Mouse (Mus musculus) spleen, adult 2 months (tissue): ENCODE data around the gene Cd3g. TPM values are rescaled to one million over a fixed set of nuclear protein-coding genes. Genes with fewer than 3 reads are reported as not detected.

Experiments
- DNase-seq, 2 experiments: peaks; one replicate each; pipeline versions ENCODE4 v3.0.0 to v3.0.0-alpha.2; 2012 to 2021; ENCODE audit warnings: low spot score in 2 of 2, low read depth in 1 of 2
- H3K27ac ChIP-seq: fragments of 200-500 bp; 2 replicates; pipeline ENCODE4 v1.5.1; 2012; ENCODE audit warnings: low read length, inconsistent platforms; ENCODE audit not compliant: insufficient read depth
- H3K27me3 ChIP-seq: fragments of 200-500 bp; 2 replicates; pipeline ENCODE4 v1.6.1; 2012; ENCODE audit warnings: mild to moderate bottlenecking, moderate library complexity, low read length, inconsistent platforms; ENCODE audit not compliant: control insufficient read depth, insufficient read depth
- H3K36me3 ChIP-seq: fragments of 200-500 bp; 2 replicates; pipeline ENCODE4 v1.6.1; 2012; ENCODE audit warnings: mild to moderate bottlenecking, low read length, inconsistent platforms; ENCODE audit not compliant: control insufficient read depth, insufficient read depth
- H3K4me1 ChIP-seq: fragments of 200-500 bp; 2 replicates; pipeline ENCODE4 v1.6.1; 2011; ENCODE audit warnings: inconsistent platforms; ENCODE audit not compliant: control insufficient read depth, insufficient read depth, insufficient read length
- H3K4me3 ChIP-seq: fragments of 200-500 bp; 2 replicates; pipeline ENCODE4 v1.5.1; 2011; ENCODE audit warnings: mild to moderate bottlenecking, inconsistent platforms; ENCODE audit not compliant: insufficient read depth, insufficient read length; ENCODE audit errors: extremely low read depth
- CTCF ChIP-seq: fragments of 200-500 bp; IDR thresholded peaks from 2 replicates; pipeline ENCODE4 v1.5.1; 2011; ENCODE audit warnings: mild to moderate bottlenecking, inconsistent platforms; ENCODE audit not compliant: insufficient read depth, insufficient read length, insufficient replicate concordance; ENCODE audit errors: extremely low read depth
- POLR2A ChIP-seq: fragments of 200-500 bp; IDR thresholded peaks from 2 replicates; pipeline ENCODE4 v1.6.1; 2011; ENCODE audit warnings: low read depth, low read length, inconsistent platforms
- WGBS: fragments of 180-500 bp; shearing (Covaris S2); methylation state at CpG from one replicate; pipeline ENCODE4 v1.1.7; 2018; 5-methylcytosine and 5-hydroxymethylcytosine counted together
- polyA plus RNA-seq: library from polyadenylated mRNA; depleted of rRNA; stranded (reverse); fragments of >200 nt; gene quantifications from 2 replicates; pipeline ENCODE4 v1.2.3, GENCODE M21; 2012

Cd3g gene
- polyA plus RNA-seq, 1 experiment: 14.5 TPM

GRCm38 (mm10) chr9:45011291-45011690 is 31.1 kb upstream of the Cd3g start:
- DNase-seq: no peak
- H3K4me1 ChIP-seq: no peaks in the 10 kb centered on the region
- TF ChIP-seq CTCF: no peak
- no peak for TF ChIP-seq POLR2A
- WGBS: 51% methylated on average over 6 of the region's 6 CpGs
- no peak overlapping the region for H3K4me3 ChIP-seq
- no peak overlapping the region for H3K27ac ChIP-seq
- no peaks in the 10 kb centered on the region for H3K27me3 ChIP-seq
- no peaks in the 10 kb centered on the region for H3K36me3 ChIP-seq

- Histone ChIP-seq H3K4me1 (no peaks in the 10 kb centered on the region), H3K4me3 (no peak overlapping the region), H3K27me3 (no peaks in the 10 kb centered on the region), H3K27ac (0 out of 2 replicates have a peak overlapping the region, but pooled peaks have one; percentile 15), H3K36me3 (no peaks in the 10 kb centered on the region)
- peak in 1 of 2 experiments; percentile 35 for DNase-seq
- TF ChIP-seq CTCF (no peak), POLR2A (no peak)
- 49% methylated on average over 4 of the region's 4 CpGs for WGBS
Observed at GRCm38 (mm10) chr9:45010461-45010860, 30.2 kb upstream of the Cd3g start.

GRCm38 (mm10) chr9:45009180-45010078 is 29.2 kb upstream of the Cd3g start, which contains the start of gene Cd3e:
Gene Cd3e, minus strand, starts transcription at chr9:45009627.
- H3K36me3 ChIP-seq: no peaks in the 10 kb centered on the region
- H3K4me1 ChIP-seq: no peaks in the 10 kb centered on the region
- no peaks in the 10 kb centered on the region for H3K27me3 ChIP-seq
- TF ChIP-seq CTCF: no peak
- no peak; the same call in 1 of the 2 replicates for TF ChIP-seq POLR2A
- peak within 1 kb of the TSS; percentile 63 for H3K4me3 ChIP-seq
- H3K27ac ChIP-seq: peak within 1 kb of the TSS; percentile 88
- DNase-seq: peak in 1 of 2 experiments; percentile 22
- 70% methylated on average over 19 of the region's 19 CpGs for WGBS

GRCm38 (mm10) chr9:45008342-45008741 is 28.1 kb upstream of the Cd3g start:
- DNase-seq: no peak
- WGBS: 66% methylated on average over 4 of the region's 4 CpGs
- Histone ChIP-seq H3K36me3 (no peaks in the 10 kb centered on the region), H3K27me3 (no peaks in the 10 kb centered on the region), H3K4me3 (peak overlapping the region; percentile 63), H3K4me1 (no peaks in the 10 kb centered on the region), H3K27ac (peak overlapping the region; percentile 88)
- TF ChIP-seq CTCF: no peak
- TF ChIP-seq POLR2A: no peak; the same call in 1 of the 2 replicates

- TF ChIP-seq POLR2A: no peak
- no peak for TF ChIP-seq CTCF
- Histone ChIP-seq H3K4me3 (no peak overlapping the region; the same call in 1 of the 2 replicates), H3K36me3 (no peaks in the 10 kb centered on the region), H3K27ac (no peak overlapping the region), H3K4me1 (no peaks in the 10 kb centered on the region), H3K27me3 (no peaks in the 10 kb centered on the region)
- no peak for DNase-seq
- 65% methylated on average over 12 of the region's 12 CpGs for WGBS
Observed at GRCm38 (mm10) chr9:45007404-45007803, 27.2 kb upstream of the Cd3g start.

- TF ChIP-seq CTCF (no peak), POLR2A (no peak)
- no peaks in the 10 kb centered on the region for H3K36me3 ChIP-seq
- no peaks in the 10 kb centered on the region for H3K27me3 ChIP-seq
- WGBS: 81% methylated on average over 3 of the region's 3 CpGs
- no peak overlapping the region for H3K27ac ChIP-seq
- H3K4me3 ChIP-seq: no peak overlapping the region
- no peaks in the 10 kb centered on the region; the same call in 1 of the 2 replicates for H3K4me1 ChIP-seq
- no peak for DNase-seq
Observed at GRCm38 (mm10) chr9:45000249-45000648, 20.0 kb upstream of the Cd3g start.

- no peak for DNase-seq
- H3K4me3 ChIP-seq: no peak overlapping the region
- H3K27ac ChIP-seq: no peak overlapping the region
- TF ChIP-seq CTCF (no peak), POLR2A (no peak)
- H3K4me1 ChIP-seq: no peaks in the 10 kb centered on the region; the same call in 1 of the 2 replicates
- H3K36me3 ChIP-seq: no peaks in the 10 kb centered on the region
- H3K27me3 ChIP-seq: no peaks in the 10 kb centered on the region
- 84% methylated on average over 5 of the region's 5 CpGs for WGBS
Observed at GRCm38 (mm10) chr9:44999776-45000175, 19.5 kb upstream of the Cd3g start.
